Mouse (Mus musculus) central nervous system, embryonic 18 days (tissue): Measurements from ENCODE around the gene Cdhr4. TPM values are rescaled to one million over a fixed set of nuclear protein-coding genes. Genes with fewer than 3 reads are reported as not detected.

Experiments
- polyA plus RNA-seq: library from polyadenylated mRNA; depleted of rRNA; stranded (reverse); fragments of >200 nt; gene quantifications from 2 replicates; pipeline ENCODE4 v1.2.3, GENCODE M21; 2012; rRNA removed

Cdhr4 gene
- 2.4 and 4.6 TPM in 2 replicates for polyA plus RNA-seq

GRCm38 (mm10) chr9:107992197-107992596 is at the start of gene Cdhr4:
TSS of gene Cdhr4 (plus strand) at chr9:107992497.

GRCm38 (mm10) chr9:107949922-107950235 is 42.4 kb upstream of the Cdhr4 start, which contains the start of gene Traip:
TSS of gene Traip (plus strand) at chr9:107950136.

GRCm38 (mm10) chr9:107975399-107976386 is 16.6 kb upstream of the Cdhr4 start, which contains the start of gene Uba7:
TSS of gene Uba7 (plus strand) at chr9:107975505.

GRCm38 (mm10) chr9:107982681-107983346 is 9.5 kb upstream of the Cdhr4 start, which contains the start of gene Gm20661:
TSS of gene Gm20661 (plus strand) at chr9:107983058.

GRCm38 (mm10) chr9:107985131-107986119 is 6.9 kb upstream of the Cdhr4 start, which contains the start of gene Inka1:
TSS of gene Inka1 (minus strand) at chr9:107985879.

GRCm38 (mm10) chr9:107996049-107996448 is 3.8 kb downstream of the Cdhr4 start, which contains the start of gene Gm20662:
TSS of gene Gm20662 (plus strand) at chr9:107996349.

GRCm38 (mm10) chr9:108001922-108002770 is 9.8 kb downstream of the Cdhr4 start, which contains the start of gene Ip6k1:
TSS of gene Ip6k1 (plus strand) at chr9:108002501.

GRCm38 (mm10) chr9:108049016-108049455 is 56.7 kb downstream of the Cdhr4 start, which contains the start of gene Gmppb:
TSS of gene Gmppb (plus strand) at chr9:108049242.

Other genes with a start within 250 kb of the Cdhr4 start
- 193 and 212 TPM in 2 replicates for gene Rbm5, start 221.5 kb upstream of the Cdhr4 start, polyA plus RNA-seq
- gene Rbm6, start 119.3 kb upstream of the Cdhr4 start, polyA plus RNA-seq: 84.9 and 89.6 TPM in 2 replicates
- 27.4 and 28.6 TPM in 2 replicates for gene Mon1a, start 104.3 kb upstream of the Cdhr4 start, polyA plus RNA-seq
- 4.4 and 5.7 TPM in 2 replicates for gene Mst1r, start 85.6 kb upstream of the Cdhr4 start, polyA plus RNA-seq
- gene Actl11, start 64.0 kb upstream of the Cdhr4 start, polyA plus RNA-seq: not detected in 2 replicates
- 249 and 282 TPM in 2 replicates for gene Camkv, start 56.8 kb upstream of the Cdhr4 start, polyA plus RNA-seq
- gene Traip, start 42.4 kb upstream of the Cdhr4 start, polyA plus RNA-seq: 11.2 and 13.3 TPM in 2 replicates
- gene Uba7, start 17.0 kb upstream of the Cdhr4 start, polyA plus RNA-seq: 6.6 and 9.3 TPM in 2 replicates
- gene Gm20661, start 9.4 kb upstream of the Cdhr4 start, polyA plus RNA-seq: 0.71 and 0.83 TPM in 2 replicates
- gene Inka1, start 6.6 kb upstream of the Cdhr4 start, polyA plus RNA-seq: 11.5 and 14.8 TPM in 2 replicates
- gene Gm20662, start 3.9 kb downstream of the Cdhr4 start, polyA plus RNA-seq: 2.7 and 3.6 TPM in 2 replicates
- 145 and 151 TPM in 2 replicates for gene Ip6k1, start 10.0 kb downstream of the Cdhr4 start, polyA plus RNA-seq
- gene Gmppb, start 56.7 kb downstream of the Cdhr4 start, polyA plus RNA-seq: 13.7 and 14.8 TPM in 2 replicates
- gene Amigo3, start 60.7 kb downstream of the Cdhr4 start, polyA plus RNA-seq: 1.8 and 2.4 TPM in 2 replicates
- 0.08 TPM in 1 of 2 replicates, not detected in the other for gene Mst1, start 87.9 kb downstream of the Cdhr4 start, polyA plus RNA-seq
- 69.5 and 73.6 TPM in 2 replicates for gene Rnf123, start 90.8 kb downstream of the Cdhr4 start, polyA plus RNA-seq
- gene Apeh, start 102.1 kb downstream of the Cdhr4 start, polyA plus RNA-seq: 47.2 and 50.7 TPM in 2 replicates
- gene Bsn, start 197.9 kb downstream of the Cdhr4 start, polyA plus RNA-seq: 20.1 and 25.7 TPM in 2 replicates